Mouse (Mus musculus): ENCODE measurements around the gene Birc5. TPM values are rescaled to one million over a fixed set of nuclear protein-coding genes. Genes with fewer than 3 reads are reported as not detected.
A peak's percentile ranks its signal among the peaks of the same experiment; 100 is the strongest.

Gene Birc5
- polyA plus RNA-seq, 1 experiment, result 47.2 TPM

DNA sequence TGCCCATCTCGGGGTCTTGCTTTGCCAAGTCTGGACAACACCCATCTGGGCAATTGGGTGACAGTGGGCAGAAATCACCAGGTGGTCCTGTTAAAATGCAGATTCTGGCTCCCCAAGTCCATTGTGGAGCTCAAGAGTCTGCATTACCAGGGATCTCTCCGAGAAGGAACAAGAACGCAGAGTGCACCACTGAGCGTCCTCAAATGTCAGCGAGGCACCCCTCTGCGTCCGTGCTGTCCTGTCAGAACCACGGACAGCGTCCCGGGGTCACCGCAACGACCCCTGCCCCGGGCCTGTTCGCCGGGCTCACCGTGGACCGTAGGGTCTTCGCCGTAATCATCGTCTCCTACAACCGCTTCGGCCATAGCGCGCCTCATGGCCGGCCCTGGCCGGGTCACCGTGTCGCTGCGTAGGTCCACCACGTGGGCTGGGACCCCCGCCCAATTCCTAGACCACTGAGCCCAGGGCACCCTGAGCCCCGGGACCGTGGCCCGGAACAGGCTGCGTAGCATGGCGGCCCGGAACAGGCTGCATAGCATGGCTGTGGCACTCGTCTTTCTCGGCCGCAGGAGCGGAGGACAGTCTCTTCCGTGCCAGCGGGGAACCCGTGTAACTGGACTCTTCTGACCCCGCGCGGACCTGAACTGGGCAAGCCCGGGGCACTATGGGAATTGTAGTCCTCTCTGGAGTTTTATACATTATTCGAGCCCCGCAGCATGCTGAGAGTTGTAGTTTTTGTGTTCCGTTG lies 24.0 kb downstream of the Birc5 start, which contains the start of gene Tha1:
Gene Tha1, minus strand, starts transcription at position 621 of the 748 bp plus-strand sequence.
- Histone ChIP-seq H3K4me1 (ENCODE audit: control insufficient read depth) (peaks cover 10% of the 10 kb centered on the region), H3K36me3 (ENCODE audit: control insufficient read depth) (no peaks in the 10 kb centered on the region), H3K9me3 (ENCODE audit: control insufficient read depth, low read length) (no peaks in the 10 kb centered on the region), H3K27me3 (ENCODE audit: control insufficient read depth) (peaks cover 38% of the 10 kb centered on the region), H3K4me3 (replicated peaks) (peak within 1 kb of the TSS; percentile 55)
- TF ChIP-seq GATA1 (IDR thresholded peaks at IDR 0.05; ENCODE audit: low read length) (no peak), TAL1 (IDR thresholded peaks at IDR 0.05; ENCODE audit: low read length) (no peak)

DNA sequence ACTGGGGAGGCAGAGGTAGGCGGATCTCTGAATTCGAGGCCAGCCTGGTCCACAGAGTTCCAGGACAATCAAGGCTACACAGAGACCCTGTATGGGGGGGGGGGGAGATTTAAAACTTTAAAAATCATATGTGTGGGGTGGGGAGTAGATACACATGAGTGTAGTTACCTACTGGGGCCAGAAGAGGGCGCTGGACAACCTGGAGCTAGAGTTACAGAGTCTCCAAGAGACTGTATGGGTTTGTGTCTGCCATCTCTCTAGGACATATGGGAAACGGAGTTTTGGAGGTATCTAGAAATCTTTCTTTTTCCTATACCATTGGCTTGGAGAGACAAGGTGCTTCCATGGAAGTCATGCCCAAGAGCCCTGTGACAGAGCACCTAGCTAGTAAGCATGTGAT lies 25.4 kb downstream of the Birc5 start:
- Histone ChIP-seq H3K4me1 (ENCODE audit: control insufficient read depth) (peaks cover 16% of the 10 kb centered on the region), H3K4me3 (replicated peaks) (no peak overlapping the region), H3K36me3 (ENCODE audit: control insufficient read depth) (no peaks in the 10 kb centered on the region), H3K9me3 (ENCODE audit: control insufficient read depth, low read length) (no peaks in the 10 kb centered on the region), H3K27me3 (ENCODE audit: control insufficient read depth) (peaks cover 43% of the 10 kb centered on the region)
- no peak for TF ChIP-seq GATA1 (IDR thresholded peaks at IDR 0.05; ENCODE audit: low read length)
- TF ChIP-seq TAL1 (IDR thresholded peaks at IDR 0.05; ENCODE audit: low read length), result no peak

DNA sequence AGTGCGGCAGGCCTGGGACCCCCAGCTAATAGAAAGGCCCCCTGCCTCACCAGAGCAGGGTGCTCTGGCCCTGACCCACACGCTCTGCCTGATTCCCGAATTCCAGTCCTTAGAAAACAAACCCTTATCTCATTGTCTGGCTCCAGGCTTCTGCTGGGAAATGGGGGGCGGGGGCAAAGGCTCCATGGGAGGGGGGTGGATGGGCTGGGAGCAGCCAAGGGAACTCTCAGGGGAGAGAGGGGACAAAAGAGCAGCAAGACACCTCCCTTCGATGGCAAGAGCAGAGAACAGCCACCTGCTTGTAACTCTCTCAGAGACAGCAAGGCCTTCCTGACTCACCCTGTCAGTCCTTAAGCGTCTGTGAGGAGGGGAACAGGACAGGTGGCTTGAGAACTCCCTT lies 26.6 kb downstream of the Birc5 start:
- TF ChIP-seq TAL1 (IDR thresholded peaks at IDR 0.05; ENCODE audit: low read length) (no peak), GATA1 (IDR thresholded peaks at IDR 0.05; ENCODE audit: low read length) (no peak)
- Histone ChIP-seq H3K4me1 (ENCODE audit: control insufficient read depth) (peaks cover 13% of the 10 kb centered on the region), H3K9me3 (ENCODE audit: control insufficient read depth, low read length) (no peaks in the 10 kb centered on the region), H3K36me3 (ENCODE audit: control insufficient read depth) (no peaks in the 10 kb centered on the region), H3K4me3 (replicated peaks) (no peak overlapping the region), H3K27me3 (ENCODE audit: control insufficient read depth) (peaks cover 43% of the 10 kb centered on the region)

DNA sequence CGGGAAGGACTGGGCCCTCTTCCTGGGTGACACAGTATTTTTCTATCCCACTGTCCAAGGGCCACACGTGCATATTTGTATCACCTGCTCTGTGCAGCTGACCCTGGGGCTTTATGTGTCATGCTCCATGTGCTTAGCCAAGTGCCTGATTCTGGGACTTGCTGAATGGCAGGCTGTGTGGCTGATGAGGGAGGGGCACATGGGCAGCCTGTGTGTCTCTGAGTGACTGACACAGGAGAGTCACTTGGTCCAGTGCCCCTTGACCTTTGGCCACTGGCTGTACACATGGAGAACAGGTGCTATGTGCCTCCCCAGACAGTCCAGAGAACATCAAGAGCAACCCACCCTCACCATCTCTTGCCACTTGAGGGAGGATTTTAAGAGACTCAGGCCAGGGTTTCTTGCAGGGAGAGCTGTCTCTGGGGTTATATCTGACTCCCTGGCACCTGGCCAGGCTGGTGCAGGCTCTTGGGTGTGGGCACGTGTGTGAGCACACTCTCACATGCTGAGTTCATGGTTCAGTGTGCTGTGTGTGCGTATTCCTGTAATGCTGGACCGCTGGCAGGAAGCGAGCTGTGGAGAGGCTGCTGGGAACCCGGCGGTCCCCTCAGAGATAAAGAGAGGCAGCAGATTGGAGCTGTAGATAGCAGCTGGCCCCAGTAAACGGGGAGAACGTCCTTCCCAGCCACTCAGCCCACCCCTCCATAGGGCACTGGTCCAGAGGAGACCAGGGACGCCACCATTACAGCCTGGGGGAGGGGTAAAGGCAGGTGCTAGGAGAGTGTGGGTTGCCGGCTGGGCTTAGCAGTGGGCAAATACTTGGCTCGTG lies 29.1 kb downstream of the Birc5 start:
- Histone ChIP-seq H3K9me3 (ENCODE audit: control insufficient read depth, low read length) (no peaks in the 10 kb centered on the region), H3K4me1 (ENCODE audit: control insufficient read depth) (peaks cover 11% of the 10 kb centered on the region), H3K27me3 (ENCODE audit: control insufficient read depth) (peaks cover 23% of the 10 kb centered on the region), H3K36me3 (ENCODE audit: control insufficient read depth) (no peaks in the 10 kb centered on the region), H3K4me3 (replicated peaks) (no peak overlapping the region)
- TF ChIP-seq GATA1 (IDR thresholded peaks at IDR 0.05; ENCODE audit: low read length) (no peak), TAL1 (IDR thresholded peaks at IDR 0.05; ENCODE audit: low read length) (no peak)

DNA sequence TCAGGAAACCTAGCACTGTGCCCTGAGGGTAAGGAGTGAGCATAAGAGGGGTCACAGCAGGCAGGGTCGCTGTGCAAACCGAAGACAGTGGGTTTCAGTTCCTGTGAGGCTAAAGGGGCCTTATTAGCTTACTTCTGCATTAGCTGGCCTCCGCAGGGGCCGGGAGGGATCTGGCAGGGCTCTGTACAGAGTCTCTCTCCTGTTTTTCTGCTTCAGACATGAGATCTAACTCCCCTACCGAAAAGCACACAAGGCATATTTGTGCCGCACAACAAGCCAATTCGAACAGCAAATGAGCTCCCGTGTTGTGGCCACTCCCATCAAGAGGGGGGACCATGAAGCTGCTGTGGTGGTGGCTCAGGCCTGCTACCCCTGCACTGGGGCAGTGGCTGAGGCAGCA lies 29.8 kb downstream of the Birc5 start:
- Histone ChIP-seq H3K9me3 (ENCODE audit: control insufficient read depth, low read length) (no peaks in the 10 kb centered on the region), H3K4me3 (replicated peaks) (no peak overlapping the region), H3K36me3 (ENCODE audit: control insufficient read depth) (no peaks in the 10 kb centered on the region), H3K4me1 (ENCODE audit: control insufficient read depth) (peaks cover 8% of the 10 kb centered on the region), H3K27me3 (ENCODE audit: control insufficient read depth) (peaks cover 16% of the 10 kb centered on the region)
- TF ChIP-seq GATA1 (IDR thresholded peaks at IDR 0.05; ENCODE audit: low read length) (no peak), TAL1 (IDR thresholded peaks at IDR 0.05; ENCODE audit: low read length) (no peak)

DNA sequence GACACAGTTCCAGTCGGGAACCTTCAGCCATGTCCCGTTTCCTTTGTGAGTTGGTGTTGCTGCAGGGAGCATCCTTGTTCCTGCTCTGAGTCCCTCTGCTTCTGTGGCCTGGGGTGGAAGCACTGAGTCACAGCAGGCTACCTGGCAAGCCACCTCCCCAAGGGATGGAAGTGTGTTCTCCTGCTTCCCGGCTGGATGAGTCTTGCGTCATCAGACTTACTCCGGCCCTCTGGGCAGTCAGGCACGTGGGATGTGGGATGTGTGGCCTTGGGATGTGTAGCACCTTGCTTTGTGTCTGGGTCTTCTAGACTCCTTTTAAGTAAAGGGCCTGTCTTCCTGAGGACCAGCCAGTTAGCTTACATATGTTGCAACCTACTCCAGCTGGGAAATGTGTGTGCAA lies 30.6 kb downstream of the Birc5 start:
- TF ChIP-seq GATA1 (IDR thresholded peaks at IDR 0.05; ENCODE audit: low read length) (no peak), TAL1 (IDR thresholded peaks at IDR 0.05; ENCODE audit: low read length) (no peak)
- Histone ChIP-seq H3K27me3 (ENCODE audit: control insufficient read depth) (peaks cover 13% of the 10 kb centered on the region), H3K4me1 (ENCODE audit: control insufficient read depth) (peaks cover 8% of the 10 kb centered on the region)

DNA sequence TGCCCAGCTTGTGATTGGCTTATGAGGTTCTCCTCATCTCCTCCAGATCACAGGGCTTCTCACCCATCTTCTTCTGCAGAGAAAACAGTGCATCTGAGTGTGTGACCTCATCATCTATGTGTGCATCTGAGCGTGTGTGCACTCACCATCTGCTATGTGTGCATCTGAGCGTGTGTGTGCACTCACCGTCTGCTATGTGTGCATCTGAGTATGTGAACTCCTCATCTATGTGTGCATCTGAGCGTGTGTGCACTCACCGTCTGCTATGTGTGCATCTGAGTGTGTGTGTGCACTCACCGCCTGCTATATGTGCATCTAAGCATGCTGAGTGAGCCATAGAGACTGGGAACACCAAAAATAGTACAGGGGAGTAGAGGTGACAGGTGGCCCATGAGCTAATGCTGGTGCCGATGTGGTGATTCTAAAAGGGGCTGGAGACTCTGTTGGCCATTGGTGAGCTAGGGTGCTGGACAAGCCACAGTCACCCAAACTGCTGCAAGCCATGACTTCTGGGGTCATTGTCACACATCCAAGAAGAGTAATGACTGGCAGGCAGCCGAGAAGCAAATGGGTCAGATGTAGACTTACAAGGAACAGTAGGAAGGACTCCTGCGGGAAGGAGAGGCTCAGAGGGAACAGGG lies 31.4 kb downstream of the Birc5 start:
- TF ChIP-seq TAL1 (IDR thresholded peaks at IDR 0.05; ENCODE audit: low read length) (no peak), GATA1 (IDR thresholded peaks at IDR 0.05; ENCODE audit: low read length) (no peak)
- H3K9me3 ChIP-seq (ENCODE audit: control insufficient read depth, low read length), result no peaks in the 10 kb centered on the region
- H3K36me3 ChIP-seq (ENCODE audit: control insufficient read depth), result no peaks in the 10 kb centered on the region
- H3K27me3 ChIP-seq (ENCODE audit: control insufficient read depth), result peaks cover 13% of the 10 kb centered on the region
- H3K4me3 ChIP-seq (replicated peaks), result no peak overlapping the region
- H3K4me1 ChIP-seq (ENCODE audit: control insufficient read depth), result peaks cover 8% of the 10 kb centered on the region

More for the DNA sequence above, 30.6 kb downstream of the Birc5 start:
- H3K4me3 ChIP-seq (replicated peaks), result no peak overlapping the region
- no peaks in the 10 kb centered on the region for H3K36me3 ChIP-seq (ENCODE audit: control insufficient read depth)
- no peaks in the 10 kb centered on the region for H3K9me3 ChIP-seq (ENCODE audit: control insufficient read depth, low read length)

DNA sequence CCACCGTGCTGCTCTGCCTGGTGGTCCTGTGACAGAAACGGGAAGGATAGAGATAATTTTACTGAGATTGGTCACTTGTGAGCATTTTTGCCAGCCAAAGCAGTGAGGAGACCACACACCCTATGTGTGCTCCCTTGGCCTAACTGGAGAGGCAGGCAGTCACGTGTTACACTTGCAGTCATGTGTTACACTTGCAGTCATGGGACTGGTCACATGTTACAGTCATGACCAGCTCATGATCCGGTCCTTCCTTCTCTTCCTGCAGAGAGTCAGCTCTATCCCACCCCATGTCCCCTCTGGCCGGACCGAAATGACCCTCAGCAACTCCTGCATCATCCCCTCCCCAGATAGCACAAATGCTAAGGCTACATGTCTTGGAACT lies 31.9 kb downstream of the Birc5 start:
- no peaks in the 10 kb centered on the region for H3K36me3 ChIP-seq (ENCODE audit: control insufficient read depth)
- H3K4me1 ChIP-seq (ENCODE audit: control insufficient read depth), result peaks cover 8% of the 10 kb centered on the region
- peaks cover 13% of the 10 kb centered on the region for H3K27me3 ChIP-seq (ENCODE audit: control insufficient read depth)
- TF ChIP-seq TAL1 (IDR thresholded peaks at IDR 0.05; ENCODE audit: low read length), result no peak
- TF ChIP-seq GATA1 (IDR thresholded peaks at IDR 0.05; ENCODE audit: low read length), result no peak
- no peak overlapping the region for H3K4me3 ChIP-seq (replicated peaks)
- no peaks in the 10 kb centered on the region for H3K9me3 ChIP-seq (ENCODE audit: control insufficient read depth, low read length)

DNA sequence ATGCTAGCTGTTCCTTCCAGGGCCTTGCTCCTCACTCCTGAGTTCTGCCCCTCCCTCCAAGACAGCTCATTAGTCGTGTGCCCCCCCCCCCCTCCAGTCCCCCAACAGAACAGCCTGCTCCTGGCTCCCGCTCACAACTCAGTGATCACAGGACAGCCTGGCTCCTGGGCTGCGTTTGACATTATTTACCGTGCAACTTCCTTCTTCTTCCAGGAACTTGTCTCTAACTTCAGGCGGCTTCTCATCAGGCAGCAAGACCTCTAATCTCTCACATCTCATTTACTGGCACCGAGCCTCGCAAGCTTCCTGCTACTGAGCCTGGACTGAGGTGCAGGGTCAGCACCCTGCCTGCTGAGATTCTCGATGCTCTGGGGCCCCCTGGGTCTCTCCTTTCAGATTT lies 32.7 kb downstream of the Birc5 start:
- TF ChIP-seq TAL1 (IDR thresholded peaks at IDR 0.05; ENCODE audit: low read length), result no peak
- TF ChIP-seq GATA1 (IDR thresholded peaks at IDR 0.05; ENCODE audit: low read length), result no peak
- Histone ChIP-seq H3K9me3 (ENCODE audit: control insufficient read depth, low read length) (no peaks in the 10 kb centered on the region), H3K4me1 (ENCODE audit: control insufficient read depth) (peaks cover 8% of the 10 kb centered on the region), H3K4me3 (replicated peaks) (no peak overlapping the region), H3K36me3 (ENCODE audit: control insufficient read depth) (no peaks in the 10 kb centered on the region), H3K27me3 (ENCODE audit: control insufficient read depth) (peaks cover 13% of the 10 kb centered on the region)
